Comparison of ENCODE assay signal across 8 mouse cellular contexts in genomic region chr7:45135370-45135769, GRCm38 (mm10). TPM values are rescaled to one million over a fixed set of nuclear protein-coding genes. Genes with fewer than 3 reads are reported as not detected.
A peak's percentile ranks its signal among the peaks of the same experiment; 100 is the strongest.
DNase-seq lines count a peak whose midpoint lies in the region; ATAC-seq and TF ChIP-seq lines count a peak whose summit lies in the region.

No protein-coding gene starts in this region.

- no peak for DNase-seq in forebrain, embryonic 10.5 days (ENCODE audit: extremely low spot score, low spot score)
- no peak for DNase-seq in lung, postnatal 0 days (ENCODE audit: low spot score)
- no peak for DNase-seq in lung, postnatal 10 days
- DNase-seq in frontal cortex, postnatal 14 days (ENCODE audit: low spot score in 2 of 2): no peak
- DNase-seq in embryo, embryonic 9.5 days (ENCODE audit: extremely low spot score): no peak

- H3K4me1 ChIP-seq in forebrain, embryonic 10.5 days: peaks cover 28% of the 10 kb centered on the region
- H3K4me1 ChIP-seq in forebrain, embryonic 16.5 days (replicated peaks; ENCODE audit: control insufficient read depth, insufficient read depth, low read length): peaks cover 11% of the 10 kb centered on the region
- peaks cover 4% of the 10 kb centered on the region; the same call in 1 of the 2 replicates for H3K4me1 ChIP-seq in lung, postnatal 0 days (ENCODE audit: insufficient read depth, low read depth, low read length)
- H3K4me1 ChIP-seq in intestine, embryonic 15.5 days (replicated peaks): peaks cover 9% of the 10 kb centered on the region
- H3K4me1 ChIP-seq in neural tube, embryonic 13.5 days (replicated peaks): peaks cover 15% of the 10 kb centered on the region; the same call in 1 of the 2 replicates

- peak overlapping the region; percentile 55 for H3K4me3 ChIP-seq in forebrain, embryonic 10.5 days
- no peak overlapping the region for H3K4me3 ChIP-seq in forebrain, embryonic 16.5 days (replicated peaks; ENCODE audit: low read length)
- peak overlapping the region; percentile 62; the same call in 1 of the 2 replicates for H3K4me3 ChIP-seq in lung, postnatal 0 days (ENCODE audit: low read depth, low read length)
- H3K4me3 ChIP-seq in intestine, embryonic 15.5 days (replicated peaks): peak overlapping the region; percentile 60; the same call in 1 of the 2 replicates
- H3K4me3 ChIP-seq in neural tube, embryonic 13.5 days: no peak overlapping the region

- TF ChIP-seq CTCF in lung, postnatal 0 days (IDR thresholded peaks at IDR 0.05): no peak

- no peak overlapping the region for H3K9ac ChIP-seq in forebrain, embryonic 16.5 days (replicated peaks; ENCODE audit: low read depth, low read length)
- H3K9ac ChIP-seq in lung, postnatal 0 days (replicated peaks; ENCODE audit: low read depth): peak overlapping the region; percentile 60; the same call in 1 of the 2 replicates
- H3K9ac ChIP-seq in intestine, embryonic 15.5 days: peak overlapping the region; percentile 69; the same call in 1 of the 2 replicates
- H3K9ac ChIP-seq in neural tube, embryonic 13.5 days: peak overlapping the region; percentile 69; the same call in 1 of the 2 replicates

- H3K27me3 ChIP-seq in forebrain, embryonic 10.5 days (ENCODE audit: poor library complexity, severe bottlenecking): peaks cover 44% of the 10 kb centered on the region
- peaks cover 2% of the 10 kb centered on the region; the same call in 1 of the 2 replicates for H3K27me3 ChIP-seq in forebrain, embryonic 16.5 days (replicated peaks; ENCODE audit: control insufficient read depth, insufficient read depth, low read length)
- no peaks in the 10 kb centered on the region for H3K27me3 ChIP-seq in lung, postnatal 0 days (replicated peaks; ENCODE audit: insufficient read depth, low read length)
- H3K27me3 ChIP-seq in intestine, embryonic 15.5 days (replicated peaks): no peaks in the 10 kb centered on the region
- peaks cover 31% of the 10 kb centered on the region for H3K27me3 ChIP-seq in neural tube, embryonic 13.5 days

- no peaks in the 10 kb centered on the region for H3K36me3 ChIP-seq in forebrain, embryonic 10.5 days (replicated peaks)
- H3K36me3 ChIP-seq in forebrain, embryonic 16.5 days (ENCODE audit: control insufficient read depth, insufficient read depth): no peaks in the 10 kb centered on the region
- no peaks in the 10 kb centered on the region for H3K36me3 ChIP-seq in lung, postnatal 0 days (ENCODE audit: insufficient read depth, low read length)
- no peaks in the 10 kb centered on the region for H3K36me3 ChIP-seq in intestine, embryonic 15.5 days
- no peaks in the 10 kb centered on the region for H3K36me3 ChIP-seq in neural tube, embryonic 13.5 days

- peak overlapping the region; percentile 68 for H3K27ac ChIP-seq in forebrain, embryonic 10.5 days
- H3K27ac ChIP-seq in forebrain, embryonic 16.5 days (ENCODE audit: low read length): no peak overlapping the region
- H3K27ac ChIP-seq in lung, postnatal 0 days (ENCODE audit: low read length): no peak overlapping the region
- no peak overlapping the region for H3K27ac ChIP-seq in intestine, embryonic 15.5 days
- H3K27ac ChIP-seq in neural tube, embryonic 13.5 days (replicated peaks): no peak overlapping the region

- whole genome bisulfite sequencing in forebrain, embryonic 10.5 days: 77% methylated on average over 3 of the region's 3 CpGs
- 76% methylated on average over 3 of the region's 3 CpGs for WGBS in forebrain, embryonic 16.5 days
- 81% methylated on average over 3 of the region's 3 CpGs for WGBS in lung, postnatal 0 days
- 79% methylated on average over 3 of the region's 3 CpGs for WGBS in intestine, embryonic 15.5 days
- WGBS in neural tube, embryonic 13.5 days: 82% methylated on average over 3 of the region's 3 CpGs

- no peak for ATAC-seq in forebrain, embryonic 16.5 days
- ATAC-seq in lung, postnatal 0 days: no peak
- ATAC-seq in intestine, embryonic 15.5 days: no peak
- ATAC-seq in neural tube, embryonic 13.5 days (ENCODE audit: low read depth): no peak

- H3K4me2 ChIP-seq in forebrain, embryonic 16.5 days (ENCODE audit: low read length): no peak overlapping the region
- H3K4me2 ChIP-seq in lung, postnatal 0 days (replicated peaks; ENCODE audit: low read depth, low read length): peak overlapping the region; percentile 78
- peak overlapping the region; percentile 84 for H3K4me2 ChIP-seq in intestine, embryonic 15.5 days (replicated peaks)
- H3K4me2 ChIP-seq in neural tube, embryonic 13.5 days: peak overlapping the region; percentile 68

- TF ChIP-seq EP300 in lung, postnatal 0 days (IDR thresholded peaks at IDR 0.05): no peak

- no peaks in the 10 kb centered on the region for H3K9me3 ChIP-seq in forebrain, embryonic 10.5 days
- H3K9me3 ChIP-seq in forebrain, embryonic 16.5 days (ENCODE audit: control insufficient read depth, low read length): no peaks in the 10 kb centered on the region
- no peaks in the 10 kb centered on the region for H3K9me3 ChIP-seq in lung, postnatal 0 days (ENCODE audit: low read length)
- H3K9me3 ChIP-seq in intestine, embryonic 15.5 days: no peaks in the 10 kb centered on the region
- no peaks in the 10 kb centered on the region for H3K9me3 ChIP-seq in neural tube, embryonic 13.5 days

RNA-seq across cellular contexts. Expression of gene Gm45713, which starts 0.7 kb away (rescaled TPM):
- polyA plus RNA-seq in forebrain, embryonic 10.5 days (2016; fragmentation: Nextera tagmentation; extraction: Ambion mirVana): 0.11 and 0.27 TPM in 2 replicates
- not detected in 2 replicates for polyA plus RNA-seq in forebrain, embryonic 16.5 days (2015; fragmentation: Nextera tagmentation; extraction: Ambion mirVana)
- 0.62 and 0.96 TPM in 2 replicates for polyA plus RNA-seq in lung, postnatal 0 days (2015; fragmentation: Nextera tagmentation; extraction: Ambion mirVana)
- polyA plus RNA-seq in intestine, embryonic 15.5 days (2015; fragmentation: Nextera tagmentation; extraction: Ambion mirVana): 0.24 and 0.28 TPM in 2 replicates
- 0.53 TPM in 1 of 2 replicates, not detected in the other for polyA plus RNA-seq in neural tube, embryonic 13.5 days (2015; fragmentation: Nextera tagmentation; extraction: Ambion mirVana)

RNA-seq across cellular contexts. Expression of gene Flt3l, which starts 0.9 kb away (rescaled TPM):
- polyA plus RNA-seq in forebrain, embryonic 10.5 days (2016; fragmentation: Nextera tagmentation; extraction: Ambion mirVana): 1.1 and 1.4 TPM in 2 replicates
- polyA plus RNA-seq in forebrain, embryonic 16.5 days (2015; fragmentation: Nextera tagmentation; extraction: Ambion mirVana): 1.1 and 1.4 TPM in 2 replicates
- 5.1 and 6.1 TPM in 2 replicates for polyA plus RNA-seq in lung, postnatal 0 days (2015; fragmentation: Nextera tagmentation; extraction: Ambion mirVana)
- polyA plus RNA-seq in intestine, embryonic 15.5 days (2015; fragmentation: Nextera tagmentation; extraction: Ambion mirVana): 1.8 and 2.0 TPM in 2 replicates
- 1.3 and 1.5 TPM in 2 replicates for polyA plus RNA-seq in neural tube, embryonic 13.5 days (2015; fragmentation: Nextera tagmentation; extraction: Ambion mirVana)

RNA-seq across cellular contexts. Expression of gene Rpl13a, which starts 6.8 kb away (rescaled TPM):
- 1,219 and 1,234 TPM in 2 replicates for polyA plus RNA-seq in forebrain, embryonic 10.5 days (2016; fragmentation: Nextera tagmentation; extraction: Ambion mirVana)
- 722 and 741 TPM in 2 replicates for polyA plus RNA-seq in forebrain, embryonic 16.5 days (2015; fragmentation: Nextera tagmentation; extraction: Ambion mirVana)
- polyA plus RNA-seq in lung, postnatal 0 days (2015; fragmentation: Nextera tagmentation; extraction: Ambion mirVana): 1,107 and 1,148 TPM in 2 replicates
- polyA plus RNA-seq in intestine, embryonic 15.5 days (2015; fragmentation: Nextera tagmentation; extraction: Ambion mirVana): 1,301 and 1,445 TPM in 2 replicates
- polyA plus RNA-seq in neural tube, embryonic 13.5 days (2015; fragmentation: Nextera tagmentation; extraction: Ambion mirVana): 746 and 820 TPM in 2 replicates

RNA-seq across cellular contexts. Expression of gene Rps11, which starts 11.1 kb away (rescaled TPM):
- 1,843 and 1,853 TPM in 2 replicates for polyA plus RNA-seq in forebrain, embryonic 10.5 days (2016; fragmentation: Nextera tagmentation; extraction: Ambion mirVana)
- 860 and 958 TPM in 2 replicates for polyA plus RNA-seq in forebrain, embryonic 16.5 days (2015; fragmentation: Nextera tagmentation; extraction: Ambion mirVana)
- polyA plus RNA-seq in lung, postnatal 0 days (2015; fragmentation: Nextera tagmentation; extraction: Ambion mirVana): 972 and 1,016 TPM in 2 replicates
- 1,711 TPM in 2 replicates for polyA plus RNA-seq in intestine, embryonic 15.5 days (2015; fragmentation: Nextera tagmentation; extraction: Ambion mirVana)
- polyA plus RNA-seq in neural tube, embryonic 13.5 days (2015; fragmentation: Nextera tagmentation; extraction: Ambion mirVana): 920 and 971 TPM in 2 replicates

RNA-seq across cellular contexts. Expression of gene Pih1d1, which starts 18.7 kb away (rescaled TPM):
- 98.5 and 99.6 TPM in 2 replicates for polyA plus RNA-seq in forebrain, embryonic 10.5 days (2016; fragmentation: Nextera tagmentation; extraction: Ambion mirVana)
- 84.2 and 90.2 TPM in 2 replicates for polyA plus RNA-seq in forebrain, embryonic 16.5 days (2015; fragmentation: Nextera tagmentation; extraction: Ambion mirVana)
- 51.7 and 58.4 TPM in 2 replicates for polyA plus RNA-seq in lung, postnatal 0 days (2015; fragmentation: Nextera tagmentation; extraction: Ambion mirVana)
- polyA plus RNA-seq in intestine, embryonic 15.5 days (2015; fragmentation: Nextera tagmentation; extraction: Ambion mirVana): 94.1 and 98.9 TPM in 2 replicates
- polyA plus RNA-seq in neural tube, embryonic 13.5 days (2015; fragmentation: Nextera tagmentation; extraction: Ambion mirVana): 79.9 and 91.9 TPM in 2 replicates

Comparison
In these comparisons a context has a peak if more than half of its experiments do, and no peak if none do; other contexts are left out.
1. H3K4me3 ChIP-seq: peak in forebrain, embryonic 10.5 days (single experiment), lung, postnatal 0 days (single experiment) and intestine, embryonic 15.5 days (single experiment); none in forebrain, embryonic 16.5 days (single experiment) and neural tube, embryonic 13.5 days (single experiment).